Mouse (Mus musculus) bone marrow macrophage, adult 2 months (primary cell): Measurements from ENCODE around the gene 1700016H13Rik.

Experiments
- CTCF ChIP-seq: IDR thresholded peaks from 2 replicates; pipeline ENCODE4 v1.5.1; 2012; ENCODE audit warnings: low read depth, mild to moderate bottlenecking, low read length, moderate library complexity
- POLR2A ChIP-seq: IDR thresholded peaks from 2 replicates; pipeline ENCODE4 v1.6.1; 2012; ENCODE audit warnings: mild to moderate bottlenecking, low read depth, low read length, borderline replicate concordance

DNA sequence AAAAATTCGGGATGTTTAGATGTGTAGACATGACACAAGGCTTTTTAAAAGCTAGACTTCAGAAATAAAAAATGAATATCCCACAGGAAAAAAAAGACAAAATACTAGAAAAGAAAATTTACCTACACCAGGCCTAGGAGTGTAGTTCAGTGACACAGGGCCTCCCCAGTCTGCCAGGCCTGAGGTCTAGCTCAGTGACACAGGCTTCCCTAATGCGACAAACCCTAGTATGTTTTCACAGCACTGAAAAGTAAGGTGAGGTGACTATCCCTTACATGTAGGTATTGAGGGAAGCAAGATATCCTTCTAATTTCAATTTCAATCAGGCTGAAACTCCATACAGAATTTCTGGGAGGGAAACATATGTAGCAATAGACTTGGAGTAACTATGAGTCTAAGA, 18.6 kb downstream of the 1700016H13Rik start:
- TF ChIP-seq CTCF: no peak
- TF ChIP-seq POLR2A: no peak
